Mouse (Mus musculus) left cerebral cortex, postnatal 10 days (tissue): ENCODE results near the gene Nkx2-2. TPM values are rescaled to one million over a fixed set of nuclear protein-coding genes. Genes with fewer than 3 reads are reported as not detected.

Source experiments
- DNase-seq, 2 experiments: peaks; one replicate each; pipeline ENCODE4 v3.0.0; 2021 to 2022; ENCODE audit warnings: low spot score in 2 of 2, mixed read lengths in 1 of 2; ENCODE audit errors: extremely low spot score in 1 of 2
- intact Hi-C: fragments of 180-260 bp; cut with DNase I; formaldehyde crosslinking; loops from one replicate; pipeline ENCODE4 v1.15.1; 2025
- total RNA-seq, 2 experiments: library from RNA; stranded (reverse); gene quantifications; 2 replicates each; pipeline ENCODE4 v1.2.3; 2021

Gene Nkx2-2
- 10 to 100 TPM in 1 of 2 experiments, 1 to 10 TPM in 1; 6.7 to 10.9 TPM for total RNA-seq

DNA sequence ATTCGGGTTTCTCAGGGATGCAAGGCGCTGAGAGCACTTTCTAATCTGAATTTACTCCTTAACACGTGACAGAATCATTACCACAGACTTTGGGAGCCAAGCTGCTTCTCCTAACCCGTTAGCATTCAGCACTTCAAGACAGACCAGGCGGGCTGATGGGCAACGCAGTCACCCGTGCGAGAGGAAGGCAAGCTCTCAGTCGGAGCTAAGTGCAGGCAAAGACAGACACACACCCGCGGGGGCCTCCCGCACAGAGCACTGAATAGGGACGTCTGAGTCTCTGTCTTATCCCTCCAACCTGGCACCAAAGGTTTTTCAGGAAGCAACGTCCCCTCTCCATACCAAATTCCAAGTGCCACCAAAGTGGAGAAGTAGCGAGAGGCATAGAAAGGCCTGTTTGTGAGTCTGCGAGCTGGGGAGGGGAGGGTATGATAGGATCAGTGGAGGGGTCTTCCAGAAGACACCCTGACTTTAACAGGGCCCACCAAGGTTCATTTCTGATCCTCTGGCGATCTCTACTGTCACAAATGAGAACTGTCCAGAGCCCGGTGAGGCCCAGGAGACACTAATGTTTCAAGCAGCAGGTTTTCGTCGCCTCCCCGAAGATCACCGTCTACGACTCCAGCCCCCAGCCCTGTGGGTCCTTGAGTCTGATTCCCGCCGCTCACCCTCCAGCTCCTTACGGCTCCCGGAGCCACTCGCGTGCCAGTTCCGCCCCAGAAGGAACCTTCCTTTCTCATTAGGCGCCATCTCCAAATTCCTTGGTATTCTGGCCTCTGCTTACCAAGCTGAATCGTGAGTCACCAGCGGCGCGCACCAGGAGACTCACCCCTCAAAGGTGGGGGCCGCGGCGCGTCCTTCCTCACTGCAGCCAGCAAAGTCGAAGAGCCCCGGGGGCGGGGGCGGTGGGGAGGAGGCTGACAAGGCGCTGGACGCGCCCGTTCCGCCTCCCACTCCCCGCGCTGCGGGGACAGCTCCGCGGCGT is at the start of gene Nkx2-2:
TSS of gene Nkx2-2 (minus strand) at position 973 of the 985 bp plus-strand sequence.
- intact Hi-C loops = no loop called here
- no peak for DNase-seq

DNA sequence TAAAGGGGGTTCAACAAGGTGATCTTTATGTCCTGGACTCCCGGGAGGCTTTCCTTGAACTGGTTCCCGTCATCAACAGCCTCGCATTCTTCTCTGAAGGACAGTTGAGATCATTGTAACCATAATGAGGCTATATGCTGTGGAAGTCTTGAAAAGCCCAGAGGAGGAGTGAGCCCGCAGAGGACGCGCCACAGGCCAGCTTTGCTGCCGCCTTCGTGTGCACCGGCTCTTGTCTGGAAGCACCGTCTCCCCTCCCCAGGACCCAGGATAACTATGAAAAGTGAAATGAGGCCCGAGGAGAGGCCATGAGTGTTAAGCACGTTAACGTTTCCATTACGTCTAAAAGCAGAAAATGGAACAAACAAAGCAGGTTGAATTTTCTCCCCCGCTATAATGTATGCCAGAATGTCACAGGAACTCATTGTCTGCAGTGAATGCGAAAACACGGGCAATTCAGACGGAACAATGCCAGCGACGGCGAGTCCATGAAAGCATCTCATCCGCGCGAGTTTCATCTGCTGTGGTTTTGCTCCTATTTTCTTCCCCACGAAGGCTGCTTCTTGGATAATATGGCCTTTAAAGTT is 41.8 kb upstream of the Nkx2-2 start:
- intact Hi-C loops = no loop called here
- DNase-seq = no peak

- intact Hi-C loops = no loop called here
- DNase-seq = no peak
Observed at GRCm38 (mm10) chr2:147231175-147231574, 37.1 kb upstream of the Nkx2-2 start.

DNA sequence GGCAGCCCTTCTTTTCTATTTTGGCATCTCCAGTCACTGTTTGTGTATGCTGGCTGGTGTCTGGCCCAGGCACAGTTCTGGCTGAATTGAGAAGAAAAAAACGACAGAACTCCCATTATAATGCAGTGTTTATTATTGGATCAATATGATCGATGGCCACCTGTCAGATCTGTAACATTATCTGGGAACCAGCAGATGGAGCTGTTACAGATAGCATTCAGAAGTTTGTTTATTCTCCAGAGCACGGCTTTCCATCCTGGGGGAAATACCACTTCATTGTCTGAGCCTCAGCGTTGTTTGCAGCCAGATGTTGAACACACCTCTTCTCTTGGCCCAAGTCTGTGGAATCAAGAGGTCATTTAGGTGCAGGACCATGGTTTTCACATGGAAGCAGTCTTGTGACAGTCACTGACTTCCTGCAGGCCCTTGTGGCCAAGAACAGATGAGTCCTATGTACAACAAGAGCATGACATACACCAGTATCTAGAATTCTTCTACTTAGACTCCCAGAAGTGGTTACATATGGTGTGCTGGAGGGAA is 11.1 kb upstream of the Nkx2-2 start:
- intact Hi-C loops = loop anchor here (5.0 kb wide), 1 partner anchor 102 kb away; no protein-coding TSS in a partner anchor
- no peak for DNase-seq

- DNase-seq = peak in 1 of 2 experiments; percentile 43
- intact Hi-C loops = loop anchor here (5.0 kb wide), 1 partner anchor 852 kb away; the partner anchor contains the start of gene Foxa2
Observed at GRCm38 (mm10) chr2:147194711-147195615, 920 bp upstream of the Nkx2-2 start.

- no peak for DNase-seq
- intact Hi-C loops = no loop called here
Observed at GRCm38 (mm10) chr2:147192731-147193130, 1.3 kb downstream of the Nkx2-2 start.

DNA sequence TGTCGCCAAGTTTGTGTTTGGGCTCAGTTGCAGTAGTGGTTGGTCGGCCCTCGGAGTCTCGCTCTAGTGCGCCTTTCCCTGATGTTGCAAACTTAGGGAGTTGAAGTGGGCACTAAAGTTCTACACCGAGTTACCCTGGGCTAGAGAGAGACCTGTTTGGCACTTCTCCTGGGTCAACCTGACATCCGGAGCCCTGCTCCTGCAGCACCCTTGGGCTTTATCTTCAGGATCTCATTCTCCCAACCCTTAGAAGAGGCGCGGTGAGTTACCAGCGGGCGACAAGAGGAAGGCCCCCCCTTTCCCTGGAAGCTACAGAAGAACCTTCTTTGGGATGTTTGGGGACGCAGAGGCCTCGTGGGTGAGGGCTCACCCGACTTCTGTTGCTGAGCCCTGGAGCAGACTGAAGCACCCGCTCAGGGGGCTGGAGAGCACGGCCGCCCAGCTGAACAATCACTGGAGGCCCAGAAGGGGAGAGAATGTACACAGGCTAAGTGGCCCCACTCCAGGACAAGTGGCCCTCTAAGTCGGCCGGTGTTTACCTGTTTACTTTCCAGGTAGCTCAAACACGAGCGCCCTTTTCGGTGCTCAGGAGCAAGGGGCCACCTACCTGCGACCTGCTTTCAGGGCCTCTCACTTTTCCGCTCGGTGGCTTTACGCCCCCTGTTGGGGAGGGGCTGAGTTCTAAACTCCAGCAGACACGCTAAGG is 3.6 kb downstream of the Nkx2-2 start:
- intact Hi-C loops = no loop called here
- DNase-seq = no peak

GRCm38 (mm10) chr2:147189546-147190315 is 4.3 kb downstream of the Nkx2-2 start:
- DNase-seq = no peak
- intact Hi-C loops = loop anchor here (5.0 kb wide), 4 partner anchors 102 to 843 kb away; partner anchors contain the start of genes Nkx2-4 and Pax1

GRCm38 (mm10) chr2:147188871-147189545 is 5.0 kb downstream of the Nkx2-2 start:
- intact Hi-C loops = loop anchor here (5.0 kb wide), 4 partner anchors 102 to 843 kb away; partner anchors contain the start of genes Nkx2-4 and Pax1
- no peak for DNase-seq

DNA sequence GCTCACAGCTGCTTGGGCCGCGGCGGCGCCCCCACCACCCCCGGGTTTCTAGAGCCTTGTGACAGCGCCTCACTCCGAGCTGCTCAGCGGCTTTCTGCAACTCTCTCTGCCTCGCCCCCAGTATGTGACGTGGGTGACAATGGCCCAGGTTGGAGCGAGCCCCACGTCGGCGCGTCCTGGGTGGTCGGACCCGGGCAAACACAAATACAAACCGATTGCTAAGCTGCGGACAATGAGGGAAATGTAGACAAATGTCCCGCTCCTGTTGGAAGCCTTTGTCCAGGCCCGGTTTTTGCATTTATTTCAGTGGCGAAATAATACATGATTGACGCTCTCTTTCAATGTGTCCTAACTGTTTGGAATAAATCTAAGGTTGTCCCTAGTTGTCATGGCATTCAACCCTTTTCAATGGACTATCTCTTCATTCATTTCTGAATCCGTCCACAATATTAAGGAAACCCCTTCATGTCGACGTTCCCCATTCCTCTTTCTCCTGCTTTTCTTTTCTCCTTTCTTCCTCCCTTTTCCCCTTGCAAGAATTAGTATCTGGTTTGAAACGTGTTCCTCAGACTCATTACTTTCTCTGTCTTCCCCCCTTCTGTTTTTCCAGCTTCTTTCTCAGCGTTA is 5.9 kb downstream of the Nkx2-2 start:
- intact Hi-C loops = loop anchor here (5.0 kb wide), 4 partner anchors 101 to 844 kb away; partner anchors contain the start of genes Nkx2-4 and Pax1
- peak in 1 of 2 experiments; percentile 41 for DNase-seq

- DNase-seq = no peak
- intact Hi-C loops = loop anchor here (5.0 kb wide), 4 partner anchors 100 to 845 kb away; partner anchors contain the start of genes Nkx2-4 and Pax1
Observed at GRCm38 (mm10) chr2:147187061-147187870, 6.8 kb downstream of the Nkx2-2 start.

DNA sequence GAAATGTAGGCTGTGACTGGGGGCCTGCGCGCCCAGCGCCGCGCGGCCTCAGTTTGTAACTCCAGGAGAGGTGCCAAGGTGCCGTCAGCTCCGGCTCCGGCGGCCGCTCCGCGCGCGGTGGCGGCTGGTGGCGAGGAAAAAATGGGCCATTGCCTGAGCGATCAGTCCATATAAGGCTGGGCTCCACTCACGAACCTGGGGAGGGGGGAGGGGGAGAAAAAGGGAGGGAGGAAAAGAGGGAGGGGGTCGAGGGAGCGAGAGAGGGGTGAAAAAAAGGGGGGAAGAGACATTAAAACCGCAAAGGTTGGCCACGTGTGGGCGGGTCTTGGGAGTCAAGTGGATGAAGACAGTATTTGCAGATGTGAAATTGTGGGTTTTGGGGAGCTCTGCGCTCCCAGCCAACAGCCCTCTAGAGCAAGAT is 7.8 kb downstream of the Nkx2-2 start:
- peak in 1 of 2 experiments; percentile 46 for DNase-seq
- intact Hi-C loops = loop anchor here (5.0 kb wide), 4 partner anchors 99 to 846 kb away; partner anchors contain the start of genes Nkx2-4 and Pax1

DNA sequence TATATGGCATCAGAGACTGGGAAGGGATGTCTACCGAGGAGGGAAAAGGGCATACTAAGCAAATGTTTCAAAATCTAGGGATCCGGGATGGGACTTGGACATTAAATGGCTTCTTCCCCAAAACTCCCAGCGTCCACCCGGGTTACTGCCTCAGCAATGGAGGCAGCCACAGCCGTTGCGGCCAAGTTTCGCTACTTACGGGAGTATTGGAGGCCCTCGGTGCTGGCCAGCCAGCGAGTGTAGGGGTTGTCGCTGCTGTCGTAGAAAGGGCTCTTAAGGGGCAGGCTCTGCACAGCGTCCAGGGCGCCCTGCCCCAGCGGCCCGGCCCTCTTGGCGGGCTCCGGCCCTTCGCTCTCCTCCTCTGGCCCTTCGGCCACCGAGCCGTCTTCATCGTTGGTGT is 8.5 kb downstream of the Nkx2-2 start:
- intact Hi-C loops = loop anchor here (5.0 kb wide), 4 partner anchors 98 to 847 kb away; partner anchors contain the start of genes Nkx2-4 and Pax1
- DNase-seq = no peak

DNA sequence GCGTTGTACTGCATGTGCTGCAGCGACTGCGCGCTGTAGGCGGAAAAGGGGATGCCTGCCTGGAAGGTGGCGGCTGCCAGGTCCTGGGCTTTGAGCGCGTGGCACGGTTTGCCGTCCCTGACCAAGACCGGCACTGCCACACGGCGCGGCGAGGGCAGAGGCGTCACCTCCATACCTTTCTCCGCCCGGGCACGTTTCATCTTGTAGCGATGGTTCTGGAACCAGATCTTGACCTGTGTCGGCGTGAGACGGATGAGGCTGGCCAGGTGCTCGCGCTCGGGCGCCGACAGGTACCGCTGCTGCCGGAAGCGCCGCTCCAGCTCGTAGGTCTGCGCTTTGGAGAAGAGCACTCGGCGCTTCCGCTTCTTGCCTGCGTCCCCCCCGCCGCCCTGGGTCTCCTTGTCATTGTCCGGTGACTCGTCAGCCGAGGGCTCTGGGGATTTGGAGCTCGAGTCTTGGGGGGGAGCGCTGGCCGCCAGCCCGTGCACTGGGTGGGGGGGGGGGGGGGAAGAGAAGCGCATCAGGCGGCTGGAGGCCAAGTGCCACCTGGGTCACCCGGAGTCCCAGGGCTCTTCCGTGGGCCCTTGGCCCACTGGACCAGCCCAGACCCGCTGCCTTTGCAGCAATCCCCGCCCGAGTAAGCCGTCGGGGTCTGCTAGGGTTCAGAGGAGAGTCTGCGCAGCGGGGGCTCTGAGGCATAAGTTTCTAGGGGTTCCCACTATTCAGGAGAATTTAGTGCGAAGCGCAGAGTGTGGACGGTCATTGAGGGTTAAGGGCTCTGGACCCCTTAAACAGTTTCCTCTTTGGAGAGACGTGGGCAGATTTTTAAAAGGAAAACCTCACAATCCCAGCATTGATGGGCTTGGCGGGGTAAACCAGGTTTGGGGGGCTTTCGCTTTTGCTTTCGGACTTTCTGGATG is 9.7 kb downstream of the Nkx2-2 start:
- intact Hi-C loops = loop anchor here (5.0 kb wide), 1 partner anchor 462 kb away; no protein-coding TSS in a partner anchor
- DNase-seq = peak in 1 of 2 experiments; percentile 48
